Mouse (Mus musculus) kidney, postnatal 4 days (tissue): ENCODE data around the gene Enpp7.
A peak's percentile ranks its signal among the peaks of the same experiment; 100 is the strongest.

Experiments used
- DNase-seq, 2 experiments: peaks; one replicate each; pipeline ENCODE4 v3.0.0; 2021; ENCODE audit warnings: mixed read lengths in 2 of 2

Enpp7 gene

DNA sequence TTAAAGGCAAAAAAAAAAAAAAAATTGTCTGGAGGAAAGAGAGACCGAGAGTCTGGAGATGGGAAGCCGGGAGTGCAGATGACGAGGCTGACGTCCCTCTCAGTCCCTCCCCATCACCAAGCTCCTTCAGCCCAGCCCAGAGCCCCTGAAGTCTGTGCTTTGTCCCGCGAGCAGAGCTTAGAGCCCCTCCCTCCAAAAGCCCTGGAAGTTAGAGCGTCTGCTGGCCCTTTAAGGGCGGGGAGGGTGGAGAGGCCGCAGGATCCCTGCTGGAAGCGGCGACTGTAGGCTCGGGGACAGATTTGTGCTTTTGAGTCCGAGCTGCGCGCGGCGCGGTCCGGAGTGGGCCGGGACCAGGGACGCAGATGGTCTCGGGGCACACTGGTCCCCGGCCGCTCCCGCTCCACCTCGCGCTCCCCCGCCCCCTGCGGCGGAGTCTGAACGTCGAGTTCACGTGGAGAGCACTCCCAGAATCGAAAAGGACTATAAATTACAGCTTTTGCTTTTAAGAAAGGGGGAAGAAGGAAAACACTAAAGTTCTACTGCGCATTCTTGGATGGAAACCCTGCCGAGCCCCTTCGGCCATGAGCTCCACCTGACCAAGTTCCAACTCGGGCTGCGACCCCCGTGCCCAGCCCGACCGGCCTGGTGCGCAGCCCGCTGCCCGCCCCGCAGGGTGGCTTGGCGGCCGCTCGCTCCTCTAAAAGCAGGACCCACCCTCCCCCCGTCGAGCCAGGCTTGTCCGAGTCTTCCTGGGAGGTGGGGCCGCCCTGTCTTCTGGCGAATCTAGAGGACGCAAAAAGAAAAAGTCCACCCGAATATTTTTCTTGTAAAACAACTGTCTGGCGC, 49.2 kb downstream of the Enpp7 start:
- peak; percentile 56 to 69 for DNase-seq

DNA sequence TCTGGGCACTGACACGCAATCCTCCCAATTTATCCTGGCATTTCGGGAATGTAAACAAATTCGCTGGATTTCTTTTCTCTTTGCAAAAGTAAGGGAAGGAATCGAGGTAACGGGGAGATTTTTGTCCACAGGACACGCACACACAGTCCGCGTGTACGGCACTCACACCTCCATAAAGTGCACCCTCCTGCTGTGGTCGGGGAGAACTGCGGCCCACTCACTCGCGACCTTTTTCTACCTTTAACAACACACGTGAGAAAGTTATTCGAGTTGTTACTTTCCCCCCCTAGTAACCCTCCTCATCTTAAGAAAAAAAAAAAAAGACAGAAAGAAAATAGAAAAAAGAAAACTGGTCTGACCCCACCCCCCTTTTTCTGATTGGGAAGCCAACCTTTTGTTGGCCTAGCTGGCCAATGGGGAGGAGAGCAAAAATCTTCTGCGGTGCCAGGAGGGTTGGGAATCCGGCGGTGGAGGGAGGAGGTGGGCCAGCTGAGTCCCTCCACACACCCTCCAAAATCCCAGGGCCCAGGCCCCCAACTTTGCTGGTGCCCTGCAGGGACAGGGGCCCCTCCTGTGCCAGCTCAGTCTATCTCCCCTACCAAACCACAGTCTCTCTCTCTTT, 49.9 kb downstream of the Enpp7 start:
- DNase-seq: no peak

DNA sequence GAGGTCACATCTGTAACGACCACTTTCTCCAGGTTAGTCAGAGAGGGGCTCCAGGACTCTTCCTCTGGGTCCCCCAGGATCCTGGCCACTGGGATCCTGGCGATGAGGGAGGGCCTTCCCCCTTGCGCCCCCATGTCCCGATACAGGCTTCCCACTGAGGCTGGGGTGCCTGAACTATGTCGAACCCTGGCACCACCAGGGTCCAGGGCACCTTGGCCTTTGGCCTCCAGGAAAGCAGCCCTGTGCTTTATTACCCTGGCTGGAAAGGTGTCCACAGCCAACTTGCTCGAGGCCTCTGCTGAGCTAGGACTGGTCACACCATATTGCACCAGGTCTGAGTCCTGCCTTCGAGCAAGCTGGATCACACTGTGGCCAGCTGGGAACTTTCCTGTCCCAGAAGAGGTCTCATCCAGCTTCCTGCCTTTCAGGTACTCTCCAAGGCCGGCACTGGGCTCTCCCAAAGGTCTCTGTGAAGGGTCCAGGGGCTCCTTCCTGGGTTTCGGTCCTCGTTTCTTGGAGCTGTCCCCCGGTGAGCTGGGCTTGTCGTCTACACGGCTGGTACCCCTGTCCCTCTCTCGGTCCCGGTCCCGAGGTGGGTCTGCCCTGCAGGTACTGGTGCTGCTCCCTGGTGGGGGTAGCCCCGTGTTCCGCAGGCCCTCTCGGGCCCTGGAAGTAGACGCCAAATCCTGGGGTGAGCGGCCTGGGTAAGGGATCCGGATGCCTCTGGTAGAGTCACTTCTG, 50.9 kb downstream of the Enpp7 start:
- no peak for DNase-seq

DNA sequence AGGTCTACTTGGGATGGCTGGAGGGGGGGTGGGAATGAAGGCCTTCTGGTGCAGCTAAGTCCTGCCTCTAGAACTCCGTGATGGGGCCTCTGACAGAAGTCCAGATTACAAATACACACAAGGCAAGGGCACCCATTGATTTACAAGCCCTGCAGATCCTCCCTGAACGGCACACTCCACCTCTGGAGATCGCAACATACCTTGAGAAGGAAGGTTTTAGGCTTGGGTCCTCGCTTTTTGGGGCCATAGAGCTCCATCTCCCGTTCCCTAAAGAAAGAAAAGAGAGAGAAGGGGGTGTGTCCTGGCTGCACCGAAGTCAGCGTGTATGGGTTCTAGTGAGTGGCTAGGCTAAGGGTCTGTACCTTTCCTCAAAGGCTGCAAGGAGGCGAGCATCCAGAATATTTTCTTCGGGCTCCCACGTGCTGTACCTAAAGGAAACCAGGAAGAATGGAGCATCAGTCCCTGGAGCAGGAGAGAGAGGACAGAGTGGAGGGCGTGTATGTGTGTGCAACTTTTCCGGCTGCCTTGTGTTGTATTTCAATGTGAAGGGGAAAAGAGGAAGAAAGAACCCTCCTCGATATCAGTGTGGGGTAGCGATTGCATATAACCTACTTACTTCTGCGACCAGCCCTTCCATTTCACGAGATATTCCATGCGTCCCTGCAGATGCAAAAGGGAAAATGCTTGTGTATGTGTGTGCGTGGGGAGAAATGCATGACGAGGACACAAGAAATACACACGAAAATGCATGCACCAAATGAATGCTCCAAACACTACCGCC, 51.9 kb downstream of the Enpp7 start:
- no peak for DNase-seq

GRCm38 (mm10) chr11:119040600-119041324, 52.8 kb downstream of the Enpp7 start, which contains the start of gene Cbx8:
Gene Cbx8, minus strand, starts transcription at chr11:119040969.
- peak; percentile 99 to 100 for DNase-seq

DNA sequence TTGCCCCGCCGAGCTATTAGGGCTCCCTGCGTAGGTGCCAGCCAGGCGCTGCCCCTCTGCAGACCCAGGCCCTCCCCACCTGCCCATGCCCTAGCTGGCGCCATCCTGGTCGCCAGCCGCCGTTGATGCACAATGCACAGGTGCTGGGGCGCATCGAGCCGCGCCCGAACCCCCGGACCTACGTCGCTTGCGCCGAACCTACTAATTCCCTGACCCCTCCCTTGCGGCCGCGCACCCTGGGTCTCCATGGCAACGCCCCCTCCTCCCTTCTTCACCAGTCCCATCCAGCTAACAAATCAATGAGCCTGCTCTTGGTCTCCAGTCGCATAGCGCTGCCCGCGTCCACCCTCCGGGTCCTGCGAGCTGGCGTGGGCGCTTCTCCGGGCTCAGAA, 53.3 kb downstream of the Enpp7 start:
- peak; percentile 70 to 75 for DNase-seq

- peak in 1 of 2 experiments; percentile 36 for DNase-seq
Measured at GRCm38 (mm10) chr11:119041750-119042465, 53.9 kb downstream of the Enpp7 start.
